Mouse (Mus musculus) myocyte (in vitro differentiated cells): Measurements from ENCODE around the gene Stard13.

Source experiments
- E2F4 ChIP-seq: IDR thresholded peaks from one replicate; pipeline ENCODE4 v1.6.1; 2011; ENCODE audit warnings: mild to moderate bottlenecking, control low read depth, moderate library complexity; ENCODE audit not compliant: insufficient read depth
- USF1 ChIP-seq: IDR thresholded peaks from one replicate; pipeline ENCODE4 v1.6.1; 2011; ENCODE audit warnings: low read depth, mild to moderate bottlenecking, control low read depth, moderate library complexity

DNA sequence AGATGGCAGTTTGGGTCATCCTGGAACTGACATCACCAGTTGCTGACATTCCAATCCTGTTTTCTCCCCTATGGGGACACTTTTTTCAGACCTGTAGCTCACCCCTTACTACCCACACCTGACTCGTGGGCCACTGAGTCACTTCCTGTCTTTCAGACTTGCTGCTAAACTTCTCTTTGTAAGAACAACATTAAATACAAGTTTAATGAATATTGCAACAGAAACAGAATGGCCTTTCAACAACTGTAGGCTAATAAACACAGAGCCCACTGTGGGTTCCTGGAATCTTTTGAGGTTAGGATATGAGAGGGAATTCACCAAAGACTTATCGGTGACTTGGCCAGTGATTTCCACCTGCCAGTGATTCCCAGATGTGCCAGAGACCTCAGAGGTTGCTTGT is 123.8 kb downstream of the Stard13 start:
- no peak for TF ChIP-seq E2F4
- no peak for TF ChIP-seq USF1
